Mouse (Mus musculus) spleen, embryonic (tissue): ENCODE results near the gene Atp13a3.

ENCODE experiments used
- CTCF ChIA-PET: fragments of 350-600 bp; sonication (Branson Sonifier 250); formaldehyde crosslinking; loops from one replicate; lab custom pipeline; 2022; lab: Charles Lee

Gene Atp13a3

GRCm38 (mm10) chr16:30282844-30283495 lies 122.8 kb downstream of the Atp13a3 start, which contains the start of gene Lrrc15:
TSS of gene Lrrc15 (minus strand) at chr16:30283256.
- CTCF ChIA-PET, result no interaction called here

GRCm38 (mm10) chr16:30280676-30281297 lies 125.0 kb downstream of the Atp13a3 start:
- CTCF ChIA-PET, result no interaction called here

- CTCF ChIA-PET, result no interaction called here
Measured at GRCm38 (mm10) chr16:30278406-30278805, 127.4 kb downstream of the Atp13a3 start.

- CTCF ChIA-PET, result no interaction called here
Measured at GRCm38 (mm10) chr16:30275558-30276340, 130.0 kb downstream of the Atp13a3 start.

GRCm38 (mm10) chr16:30273065-30273464 lies 132.7 kb downstream of the Atp13a3 start:
- CTCF ChIA-PET, result interaction anchor here (0.7 kb wide), 1 partner anchor 12 kb away, joined by 6 read pairs; no protein-coding TSS in a partner anchor

- CTCF ChIA-PET, result interaction anchor here (0.7 kb wide), 2 partner anchors 13 to 84 kb away, joined by 3 to 6 read pairs; no protein-coding TSS in a partner anchor
Measured at GRCm38 (mm10) chr16:30271941-30272595, 133.7 kb downstream of the Atp13a3 start.

- CTCF ChIA-PET, result no interaction called here
Measured at GRCm38 (mm10) chr16:30271223-30271761, 134.5 kb downstream of the Atp13a3 start.

- CTCF ChIA-PET, result no interaction called here
Measured at GRCm38 (mm10) chr16:30267359-30267758, 138.4 kb downstream of the Atp13a3 start, which contains the start of gene Cpn2. TSS of gene Cpn2 (minus strand) at chr16:30267499.

GRCm38 (mm10) chr16:30266561-30266960 lies 139.2 kb downstream of the Atp13a3 start:
- CTCF ChIA-PET, result no interaction called here

GRCm38 (mm10) chr16:30265611-30266010 lies 140.2 kb downstream of the Atp13a3 start:
- CTCF ChIA-PET, result no interaction called here

- CTCF ChIA-PET, result interaction anchor here (0.7 to 0.9 kb wide), 3 partner anchors 12 to 635 kb away, joined by 3 to 7 read pairs (median 4); no protein-coding TSS in a partner anchor
Measured at GRCm38 (mm10) chr16:30263156-30263555, 142.6 kb downstream of the Atp13a3 start.

- CTCF ChIA-PET, result interaction anchor here (0.6 to 0.9 kb wide), 5 partner anchors 18 to 1070 kb away, joined by 3 to 7 read pairs (median 6); no protein-coding TSS in a partner anchor
Measured at GRCm38 (mm10) chr16:30262664-30263063, 143.1 kb downstream of the Atp13a3 start.
